Mouse (Mus musculus): ENCODE measurements around the gene Cyp26b1. TPM values are rescaled to one million over a fixed set of nuclear protein-coding genes. Genes with fewer than 3 reads are reported as not detected.
A peak's percentile ranks its signal among the peaks of the same experiment; 100 is the strongest.
"Not testable (repeated sequence)": the region's sequence is repeated elsewhere in the genome, so short reads cannot be mapped to it uniquely, and the experiment has no call there.

Gene Cyp26b1
- polyA plus RNA-seq (2015; fragmentation: Nextera tagmentation; extraction: Ambion mirVana): 3.0 and 3.4 TPM in 2 replicates

GRCm38 (mm10) chr6:84593693-84594092 is at the start of gene Cyp26b1:
TSS of gene Cyp26b1 (minus strand) at chr6:84593908.
- no peak for DNase-seq (ENCODE audit: low spot score)

- DNase-seq (ENCODE audit: low spot score): no peak
Measured at GRCm38 (mm10) chr6:84641062-84641431, 47.3 kb upstream of the Cyp26b1 start.

- DNase-seq (ENCODE audit: low spot score): no peak
Measured at GRCm38 (mm10) chr6:84640324-84641061, 46.8 kb upstream of the Cyp26b1 start.

GRCm38 (mm10) chr6:84638206-84638605 is 44.5 kb upstream of the Cyp26b1 start:
- DNase-seq (ENCODE audit: low spot score): no peak

- no peak for DNase-seq (ENCODE audit: low spot score)
Measured at GRCm38 (mm10) chr6:84631588-84631987, 37.9 kb upstream of the Cyp26b1 start.

- DNase-seq (ENCODE audit: low spot score): no peak
Measured at GRCm38 (mm10) chr6:84630276-84630675, 36.6 kb upstream of the Cyp26b1 start.

- no peak for DNase-seq (ENCODE audit: low spot score)
Measured at GRCm38 (mm10) chr6:84628831-84629230, 35.1 kb upstream of the Cyp26b1 start.

- DNase-seq (ENCODE audit: low spot score): no peak
Measured at GRCm38 (mm10) chr6:84626398-84626797, 32.7 kb upstream of the Cyp26b1 start.

- no peak for DNase-seq (ENCODE audit: low spot score)
Measured at GRCm38 (mm10) chr6:84619166-84619565, 25.5 kb upstream of the Cyp26b1 start.

GRCm38 (mm10) chr6:84617051-84617450 is 23.3 kb upstream of the Cyp26b1 start:
- peak; percentile 82 for DNase-seq (ENCODE audit: low spot score)

- no peak for DNase-seq (ENCODE audit: low spot score)
Measured at GRCm38 (mm10) chr6:84616586-84616985, 22.9 kb upstream of the Cyp26b1 start.

- DNase-seq (ENCODE audit: low spot score): no peak
Measured at GRCm38 (mm10) chr6:84613561-84613960, 19.9 kb upstream of the Cyp26b1 start.

- no peak for DNase-seq (ENCODE audit: low spot score)
Measured at GRCm38 (mm10) chr6:84601136-84601889, 7.6 kb upstream of the Cyp26b1 start.

GRCm38 (mm10) chr6:84599296-84599695 is 5.6 kb upstream of the Cyp26b1 start:
- DNase-seq (ENCODE audit: low spot score): not testable (repeated sequence)

GRCm38 (mm10) chr6:84598725-84599124 is 5.0 kb upstream of the Cyp26b1 start:
- DNase-seq (ENCODE audit: low spot score): no peak

GRCm38 (mm10) chr6:84594626-84595025 is 918 bp upstream of the Cyp26b1 start:
- no peak for DNase-seq (ENCODE audit: low spot score)

- no peak for DNase-seq (ENCODE audit: low spot score)
Measured at GRCm38 (mm10) chr6:84590961-84591745, 2.6 kb downstream of the Cyp26b1 start.

GRCm38 (mm10) chr6:84589742-84590686 is 3.7 kb downstream of the Cyp26b1 start:
- peak; percentile 60 for DNase-seq (ENCODE audit: low spot score)

GRCm38 (mm10) chr6:84588895-84589652 is 4.6 kb downstream of the Cyp26b1 start:
- DNase-seq (ENCODE audit: low spot score): no peak
